Mouse (Mus musculus): ENCODE data around the gene Ap1s1.

Ap1s1 gene

GRCm38 (mm10) chr5:137025132-137025531, 20.8 kb downstream of the Ap1s1 start:
- no peak for DNase-seq (ENCODE audit: low read depth, low spot score)

- no peak for DNase-seq (ENCODE audit: low read depth, low spot score)
Observed at GRCm38 (mm10) chr5:137024318-137024717, 21.6 kb downstream of the Ap1s1 start.

- DNase-seq (ENCODE audit: low read depth, low spot score) = no peak
Observed at GRCm38 (mm10) chr5:137015913-137016312, 30.0 kb downstream of the Ap1s1 start.

GRCm38 (mm10) chr5:137012401-137012950, 33.5 kb downstream of the Ap1s1 start:
- no peak for DNase-seq (ENCODE audit: low read depth, low spot score)

GRCm38 (mm10) chr5:137009988-137010387, 35.9 kb downstream of the Ap1s1 start:
- DNase-seq (ENCODE audit: low read depth, low spot score) = no peak

- DNase-seq (ENCODE audit: low read depth, low spot score) = no peak
Observed at GRCm38 (mm10) chr5:137007276-137007675, 38.7 kb downstream of the Ap1s1 start.

- no peak for DNase-seq (ENCODE audit: low read depth, low spot score)
Observed at GRCm38 (mm10) chr5:137000612-137001011, 45.3 kb downstream of the Ap1s1 start.

GRCm38 (mm10) chr5:136999449-136999848, 46.5 kb downstream of the Ap1s1 start:
- no peak for DNase-seq (ENCODE audit: low read depth, low spot score)

GRCm38 (mm10) chr5:136989801-136990200, 56.1 kb downstream of the Ap1s1 start:
- no peak for DNase-seq (ENCODE audit: low read depth, low spot score)

GRCm38 (mm10) chr5:136988420-136988819, 57.5 kb downstream of the Ap1s1 start:
- no peak for DNase-seq (ENCODE audit: low read depth, low spot score)

- no peak for DNase-seq (ENCODE audit: low read depth, low spot score)
Observed at GRCm38 (mm10) chr5:136987934-136988271, 58.0 kb downstream of the Ap1s1 start, which contains the start of gene Znhit1. Gene Znhit1 (minus strand): TSS chr5:136988021.

- DNase-seq (ENCODE audit: low read depth, low spot score) = no peak
Observed at GRCm38 (mm10) chr5:136987138-136987933, 58.6 kb downstream of the Ap1s1 start.

GRCm38 (mm10) chr5:136986695-136987137, 59.2 kb downstream of the Ap1s1 start, which contains the start of gene Plod3:
Gene Plod3 (plus strand): TSS chr5:136987019.
- peak; percentile 99 for DNase-seq (ENCODE audit: low read depth, low spot score)

Measured in brain, embryonic 18.5 days (tissue).